Mouse (Mus musculus) hindbrain, embryonic 11.5 days (tissue): ENCODE measurements around the gene Ip6k3. TPM values are rescaled to one million over a fixed set of nuclear protein-coding genes. Genes with fewer than 3 reads are reported as not detected.

Experiments
- ATAC-seq: fragments of 200-750 bp; cut with Nextera tagmentation; 2 replicates; pipeline ENCODE4 v1.8.0; 2017; ENCODE audit warnings: mild to moderate bottlenecking, moderate TSS enrichment, moderate library complexity; ENCODE audit not compliant: low FRiP score
- DNase-seq: peaks from one replicate; pipeline ENCODE4 v3.0.0-alpha.2; 2015; ENCODE audit warnings: low spot score
- H3K27ac ChIP-seq: fragments of 300-500 bp; sonication (generic); 2 replicates; pipeline ENCODE4 v1.5.1; 2014; ENCODE audit warnings: mild to moderate bottlenecking, low read depth, low read length
- H3K27me3 ChIP-seq: fragments of 300-500 bp; sonication (generic); 2 replicates; pipeline ENCODE4 v1.6.1; 2014; ENCODE audit warnings: mild to moderate bottlenecking, low read length, moderate library complexity, mixed read lengths; ENCODE audit not compliant: control insufficient read depth, insufficient read depth
- H3K36me3 ChIP-seq: fragments of 300-500 bp; sonication (generic); 2 replicates; pipeline ENCODE4 v1.6.1; 2014; ENCODE audit warnings: mild to moderate bottlenecking, low read length, moderate library complexity, mixed read lengths; ENCODE audit not compliant: control insufficient read depth, insufficient read depth
- H3K4me1 ChIP-seq: fragments of 300-500 bp; sonication (generic); replicated peaks from 2 replicates; pipeline ENCODE4 v1.6.1; 2014; ENCODE audit warnings: low read length, mixed read lengths; ENCODE audit not compliant: control insufficient read depth, insufficient read depth
- H3K4me2 ChIP-seq: fragments of 300-500 bp; sonication (generic); replicated peaks from 2 replicates; pipeline ENCODE4 v1.6.1; 2014; ENCODE audit warnings: mild to moderate bottlenecking, low read depth, low read length
- H3K4me3 ChIP-seq: fragments of 300-500 bp; sonication (generic); 2 replicates; pipeline ENCODE4 v1.5.1; 2014; ENCODE audit warnings: low read depth, low read length
- H3K9ac ChIP-seq: fragments of 300-500 bp; sonication (generic); 2 replicates; pipeline ENCODE4 v1.6.1; 2014; ENCODE audit warnings: low read depth, low read length
- H3K9me3 ChIP-seq: fragments of 300-500 bp; sonication (generic); 2 replicates; pipeline ENCODE4 v1.6.1; 2016; ENCODE audit warnings: low read length; ENCODE audit not compliant: control insufficient read depth
- WGBS: fragments of 180-500 bp; shearing (Covaris S2); extraction: QIAGEN DNeasy Blood & Tissue Kit; methylation state at CpG from one replicate; pipeline ENCODE4 v1.1.7; 2014; 5-methylcytosine and 5-hydroxymethylcytosine counted together
- polyA plus RNA-seq: library from polyadenylated mRNA; unstranded; fragments of >200 nt; fragmentation: Nextera tagmentation; extraction: Ambion mirVana; gene quantifications from 2 replicates; pipeline ENCODE4 v1.2.1, GENCODE M21; 2014

The Ip6k3 gene
- 0.23 and 0.49 TPM in 2 replicates for polyA plus RNA-seq

DNA sequence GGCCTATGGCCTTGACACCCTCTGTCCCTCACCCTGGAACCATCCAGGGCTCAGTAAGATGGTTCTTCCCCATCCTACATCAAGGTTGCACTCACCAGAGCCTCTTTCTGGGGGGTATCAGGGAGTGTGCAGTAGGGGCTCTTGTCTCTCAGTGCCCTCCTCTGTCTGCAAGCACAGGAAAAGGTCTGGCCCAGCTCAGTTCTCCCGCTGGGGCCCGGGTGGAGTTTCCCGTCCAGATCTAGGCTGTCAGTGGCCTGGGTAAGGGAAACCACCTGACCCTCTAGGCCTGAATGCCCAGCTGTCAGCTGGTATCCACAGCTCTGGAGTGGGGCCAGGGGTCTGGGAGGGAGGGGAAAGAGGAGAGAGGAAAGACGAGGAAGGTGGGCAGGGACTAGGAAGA, at the start of gene Ip6k3:
TSS of gene Ip6k3 (minus strand) at position 251 of the 400 bp plus-strand sequence.
- H3K4me2 ChIP-seq = no peak within 1 kb of the TSS
- H3K4me1 ChIP-seq = no peaks in the 10 kb centered on the region
- H3K27ac ChIP-seq = no peak within 1 kb of the TSS
- no peak for DNase-seq
- ATAC-seq = no peak
- H3K36me3 ChIP-seq = no peaks in the 10 kb centered on the region
- no peak within 1 kb of the TSS for H3K4me3 ChIP-seq
- H3K9ac ChIP-seq = no peak within 1 kb of the TSS
- H3K27me3 ChIP-seq = no peaks in the 10 kb centered on the region
- no peaks in the 10 kb centered on the region for H3K9me3 ChIP-seq
- WGBS = 65% methylated on average over 4 of the region's 4 CpGs

DNA sequence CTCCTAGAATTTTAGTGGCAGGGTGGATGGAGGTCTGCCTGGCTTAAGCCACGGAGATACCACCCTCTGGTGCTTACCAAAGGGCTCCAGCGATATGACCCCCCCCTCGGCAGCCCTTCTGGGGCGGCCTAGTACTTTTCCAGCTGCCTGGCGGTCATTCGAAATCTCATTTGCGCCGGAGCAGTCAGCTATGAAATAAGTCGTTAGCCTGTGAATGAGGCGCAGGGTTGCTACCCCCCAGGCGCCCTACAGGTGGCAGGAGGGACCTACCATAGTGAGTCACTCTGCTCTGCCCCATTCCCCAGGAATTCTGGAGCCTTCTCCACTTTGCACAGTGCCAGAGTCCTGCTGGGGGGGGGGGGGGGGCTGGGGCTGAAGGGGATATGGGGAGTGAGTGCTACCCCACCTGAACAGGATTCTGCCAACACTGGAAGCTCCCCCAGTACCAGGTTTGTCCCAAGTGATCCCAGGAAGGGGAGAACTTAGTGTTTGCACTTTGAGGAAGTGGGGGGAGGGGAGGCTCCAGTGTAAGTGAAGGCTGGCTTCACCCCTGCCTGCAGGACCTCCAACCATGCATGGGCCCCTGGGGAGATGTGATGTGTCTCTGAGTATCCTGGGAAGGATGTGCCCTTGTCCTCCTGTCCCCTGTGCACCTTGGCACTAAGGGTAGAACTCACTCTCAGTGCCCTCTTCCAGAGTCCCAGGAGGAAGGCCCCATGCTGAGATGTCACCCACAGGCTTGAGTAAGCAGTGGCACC, 45.4 kb upstream of the Ip6k3 start:
- no peaks in the 10 kb centered on the region for H3K9me3 ChIP-seq
- H3K9ac ChIP-seq = no peak overlapping the region
- no peaks in the 10 kb centered on the region for H3K27me3 ChIP-seq
- no peak overlapping the region for H3K4me3 ChIP-seq
- peak; percentile 64 for DNase-seq
- H3K27ac ChIP-seq = no peak overlapping the region
- ATAC-seq = peak; percentile 47; the same call in 1 of the 2 replicates
- no peak overlapping the region for H3K4me2 ChIP-seq
- no peaks in the 10 kb centered on the region for H3K36me3 ChIP-seq
- WGBS = 5% methylated on average over 11 of the region's 11 CpGs
- H3K4me1 ChIP-seq = peaks cover 6% of the 10 kb centered on the region

DNA sequence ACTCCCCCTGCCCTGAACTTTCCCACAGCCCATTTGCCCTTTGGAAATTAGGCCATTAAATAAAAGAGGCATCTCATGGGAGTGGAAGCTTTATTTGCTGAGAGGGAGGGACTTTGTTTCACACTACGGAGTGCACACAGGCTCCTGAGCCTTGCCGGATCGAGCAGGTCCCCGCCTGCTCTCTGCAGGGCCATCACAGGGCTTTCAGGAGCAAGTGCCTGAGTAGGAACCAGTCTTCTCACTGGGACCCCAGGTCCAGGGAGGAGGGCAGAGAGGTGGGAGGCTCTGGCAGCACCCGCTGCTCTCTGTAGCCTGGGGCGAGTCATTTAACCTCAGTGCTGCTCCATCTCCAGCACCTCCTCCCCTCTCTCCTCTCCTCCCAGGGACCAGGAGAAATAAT, 44.4 kb upstream of the Ip6k3 start:
- Histone ChIP-seq H3K4me3 (no peak overlapping the region), H3K4me2 (no peak overlapping the region), H3K27ac (no peak overlapping the region), H3K9me3 (no peaks in the 10 kb centered on the region), H3K4me1 (peaks cover 5% of the 10 kb centered on the region), H3K27me3 (no peaks in the 10 kb centered on the region), H3K9ac (no peak overlapping the region), H3K36me3 (no peaks in the 10 kb centered on the region)
- 44% methylated on average over 6 of the region's 6 CpGs for WGBS
- DNase-seq (no peak), ATAC-seq (no peak)

GRCm38 (mm10) chr17:27207113-27207707, 39.6 kb upstream of the Ip6k3 start:
- Histone ChIP-seq H3K4me3 (no peak overlapping the region), H3K27ac (no peak overlapping the region), H3K27me3 (no peaks in the 10 kb centered on the region), H3K4me1 (peaks cover 2% of the 10 kb centered on the region; the same call in 1 of the 2 replicates), H3K9ac (no peak overlapping the region), H3K4me2 (no peak overlapping the region), H3K9me3 (no peaks in the 10 kb centered on the region), H3K36me3 (no peaks in the 10 kb centered on the region)
- DNase-seq (no peak), ATAC-seq (no peak)
- 69% methylated on average over 11 of the region's 11 CpGs for WGBS

DNA sequence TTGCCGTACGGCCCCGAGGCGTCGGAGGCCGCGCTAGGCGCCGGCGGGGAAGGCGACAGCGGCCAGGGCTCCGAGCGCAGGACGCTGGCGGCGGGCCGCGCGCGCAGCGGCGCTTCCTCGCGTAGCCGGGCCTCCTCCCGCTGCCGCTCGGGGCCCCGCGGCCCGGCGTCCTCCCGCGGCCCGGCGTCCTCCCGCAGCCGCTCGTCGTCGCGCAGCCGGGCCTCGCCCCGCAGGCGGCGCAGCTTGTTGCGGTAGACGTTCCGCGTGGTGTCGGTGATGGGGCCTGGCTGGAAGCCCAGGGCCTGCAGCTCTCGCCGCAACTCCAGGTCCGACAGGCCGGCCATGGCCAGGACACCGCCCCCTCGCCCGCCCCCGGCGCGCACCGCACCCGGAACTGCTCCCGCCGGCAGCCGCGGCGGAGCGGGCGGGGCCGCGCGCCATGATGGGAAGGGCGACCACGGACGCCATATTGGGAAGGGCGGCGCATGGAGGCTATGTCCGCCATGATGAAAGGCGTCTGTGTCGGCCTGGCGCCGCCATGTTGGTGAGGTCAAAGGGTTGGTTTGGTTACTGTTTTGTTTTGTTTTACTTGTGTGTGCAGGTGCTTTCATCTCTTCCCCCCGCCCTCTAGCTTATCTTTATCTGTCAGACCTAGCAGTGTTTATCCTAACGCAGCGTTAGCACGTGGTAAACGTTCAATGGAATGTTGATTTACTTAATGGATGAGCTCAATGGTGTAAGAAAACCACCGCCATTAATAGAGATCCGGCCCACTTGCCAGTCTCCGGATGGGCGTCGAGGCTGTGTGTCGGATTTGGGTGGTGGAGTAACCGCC, 36.7 kb upstream of the Ip6k3 start, which contains the start of gene Lemd2:
TSS of gene Lemd2 (minus strand) at position 395 of the 835 bp plus-strand sequence.
- 8% methylated on average over 64 of the region's 97 CpGs for WGBS
- Histone ChIP-seq H3K4me3 (peak within 1 kb of the TSS; percentile 92), H3K9ac (peak within 1 kb of the TSS; percentile 94), H3K4me1 (no peaks in the 10 kb centered on the region; the same call in 1 of the 2 replicates), H3K4me2 (peak within 1 kb of the TSS; percentile 93), H3K27me3 (no peaks in the 10 kb centered on the region), H3K9me3 (no peaks in the 10 kb centered on the region), H3K27ac (peak within 1 kb of the TSS; percentile 97), H3K36me3 (peaks cover 13% of the 10 kb centered on the region; the same call in 1 of the 2 replicates)
- DNase-seq (peak; percentile 96), ATAC-seq (peak; percentile 89)

DNA sequence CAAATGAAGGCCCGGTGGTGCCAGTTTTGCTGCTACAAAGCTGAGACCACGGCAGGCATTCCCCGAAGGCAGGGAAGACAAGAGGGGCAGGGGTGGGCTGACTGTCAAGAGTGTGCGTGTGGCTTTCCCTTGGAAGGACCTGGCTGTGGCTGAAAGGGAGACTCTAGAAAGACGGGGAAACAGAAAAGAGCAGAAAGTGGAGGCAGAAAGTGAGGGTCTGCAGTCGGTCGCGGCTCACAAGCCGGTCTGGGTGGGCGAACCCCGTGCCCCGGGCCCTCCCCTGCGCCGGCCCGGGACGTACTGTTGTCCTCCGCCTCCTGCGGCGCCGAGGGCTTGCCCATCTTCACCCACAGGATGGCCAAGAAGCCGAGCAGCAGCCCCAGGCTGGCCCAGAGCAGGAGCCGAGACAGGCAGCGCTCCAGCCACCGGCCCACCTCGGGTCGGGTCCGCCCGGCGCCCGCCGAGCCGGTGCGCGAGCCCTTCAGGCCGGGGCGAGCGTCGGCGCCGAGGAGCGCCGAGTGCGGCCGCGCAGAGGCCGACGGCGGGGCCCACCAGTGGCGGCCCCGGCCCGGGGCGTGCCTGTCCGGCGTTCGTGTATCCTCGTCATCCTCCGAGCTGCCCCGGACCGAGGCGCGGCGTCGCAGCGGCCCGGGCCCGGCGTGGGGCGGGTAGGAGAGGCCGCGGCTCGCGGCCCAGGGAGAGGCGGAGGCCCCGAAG, 35.9 kb upstream of the Ip6k3 start:
- peak; percentile 56 for ATAC-seq
- H3K9ac ChIP-seq = peak overlapping the region; percentile 94
- peaks cover 13% of the 10 kb centered on the region; the same call in 1 of the 2 replicates for H3K36me3 ChIP-seq
- no peaks in the 10 kb centered on the region for H3K27me3 ChIP-seq
- DNase-seq = peak; percentile 70
- peak overlapping the region; percentile 92 for H3K4me3 ChIP-seq
- no peaks in the 10 kb centered on the region; the same call in 1 of the 2 replicates for H3K4me1 ChIP-seq
- H3K9me3 ChIP-seq = no peaks in the 10 kb centered on the region
- WGBS = under 1% methylated on average over 45 of the region's 74 CpGs
- peak overlapping the region; percentile 97 for H3K27ac ChIP-seq
- H3K4me2 ChIP-seq = peak overlapping the region; percentile 93

DNA sequence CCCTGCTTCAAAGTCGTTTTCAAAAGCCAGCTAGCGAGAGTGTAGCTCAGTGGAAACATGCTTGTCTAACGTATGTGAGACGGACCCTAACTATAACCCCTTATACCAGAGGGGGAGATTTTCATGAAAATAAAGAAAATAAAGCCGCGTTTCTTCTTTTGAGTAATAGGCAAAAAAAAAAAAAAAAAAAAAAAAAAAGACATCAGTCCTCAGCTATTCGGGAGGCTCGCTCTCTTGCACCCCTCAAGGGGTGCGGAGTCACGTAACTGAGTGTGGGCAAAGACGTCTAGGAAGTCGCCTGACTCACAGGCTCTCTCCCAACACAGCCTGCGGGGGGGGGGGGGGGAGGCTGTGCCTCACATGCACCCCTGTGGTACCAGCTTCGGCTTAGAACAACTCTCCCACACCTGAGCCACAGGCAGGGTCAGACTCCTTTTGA, 35.3 kb upstream of the Ip6k3 start:
- H3K4me2 ChIP-seq = peak overlapping the region; percentile 93
- peak overlapping the region; percentile 97 for H3K27ac ChIP-seq

GRCm38 (mm10) chr17:27201981-27202380, 34.4 kb upstream of the Ip6k3 start:
- no peak for ATAC-seq
- Histone ChIP-seq H3K9ac (no peak overlapping the region), H3K4me2 (no peak overlapping the region), H3K9me3 (no peaks in the 10 kb centered on the region), H3K27me3 (no peaks in the 10 kb centered on the region), H3K4me1 (no peaks in the 10 kb centered on the region; the same call in 1 of the 2 replicates), H3K27ac (no peak overlapping the region), H3K4me3 (no peak overlapping the region), H3K36me3 (peaks cover 13% of the 10 kb centered on the region; the same call in 1 of the 2 replicates)
- WGBS = 92% methylated on average over 2 of the region's 2 CpGs
- peak; percentile 38 for DNase-seq

More for the DNA sequence above, 35.3 kb upstream of the Ip6k3 start:
- Histone ChIP-seq H3K36me3 (peaks cover 13% of the 10 kb centered on the region; the same call in 1 of the 2 replicates), H3K4me1 (no peaks in the 10 kb centered on the region; the same call in 1 of the 2 replicates), H3K9ac (peak overlapping the region; percentile 94), H3K4me3 (peak overlapping the region; percentile 92), H3K9me3 (no peaks in the 10 kb centered on the region), H3K27me3 (no peaks in the 10 kb centered on the region)
- DNase-seq (no peak), ATAC-seq (no peak)
- WGBS = 46% methylated on average over 14 of the region's 14 CpGs
